In genomic region chr11:87748132-87749119, GRCm38 (mm10) we compare ENCODE assay signal across 8 mouse cellular contexts. TPM values are rescaled to one million over a fixed set of nuclear protein-coding genes. Genes with fewer than 3 reads are reported as not detected.
A peak's percentile ranks its signal among the peaks of the same experiment; 100 is the strongest.
DNase-seq lines count a peak whose midpoint lies in the region; ATAC-seq and TF ChIP-seq lines count a peak whose summit lies in the region.

No protein-coding gene starts in this region.

- H3K4me1 ChIP-seq in heart, embryonic 13.5 days: peaks cover 12% of the 10 kb centered on the region; the same call in 1 of the 2 replicates
- peaks cover 38% of the 10 kb centered on the region for H3K4me1 ChIP-seq in liver, embryonic 11.5 days (replicated peaks; ENCODE audit: control insufficient read depth, insufficient read depth, low read length)
- H3K4me1 ChIP-seq in small intestine, adult 2 months (ENCODE audit: control insufficient read depth, insufficient read depth, insufficient read length, low read length): peaks cover 2% of the 10 kb centered on the region; the same call in 1 of the 2 replicates
- no peaks in the 10 kb centered on the region for H3K4me1 ChIP-seq in midbrain, embryonic 16.5 days (ENCODE audit: control insufficient read depth, insufficient read depth, low read length)

- no peaks in the 10 kb centered on the region for H3K9me3 ChIP-seq in heart, embryonic 13.5 days
- H3K9me3 ChIP-seq in liver, embryonic 11.5 days (ENCODE audit: control insufficient read depth, low read length): no peaks in the 10 kb centered on the region
- no peaks in the 10 kb centered on the region for H3K9me3 ChIP-seq in midbrain, embryonic 16.5 days (replicated peaks; ENCODE audit: control insufficient read depth, low read length, poor library complexity, severe bottlenecking)

- H3K27ac ChIP-seq in heart, embryonic 13.5 days (replicated peaks): peak overlapping the region; percentile 59
- H3K27ac ChIP-seq in liver, embryonic 11.5 days (ENCODE audit: low read depth, low read length): peak overlapping the region; percentile 100
- peak overlapping the region; percentile 89 for H3K27ac ChIP-seq in small intestine, adult 2 months (ENCODE audit: insufficient read depth, low read depth, low read length)
- H3K27ac ChIP-seq in midbrain, embryonic 16.5 days (ENCODE audit: low read length): no peak overlapping the region

- peak; percentile 75 for DNase-seq in 3134 (ENCODE audit: extremely low read depth, insufficient read length, low spot score)
- DNase-seq in ES-CJ7 (ENCODE audit: low read depth, low spot score): peak; percentile 83
- no peak for DNase-seq in liver, embryonic 11.5 days (ENCODE audit: low spot score)
- no peak for DNase-seq in cerebellum, adult 18-20 months
- DNase-seq in right cerebral cortex, adult 2 months (ENCODE audit: low spot score in 2 of 2): no peak

- TF ChIP-seq POLR2A in small intestine, adult 2 months (IDR thresholded peaks at IDR 0.05; ENCODE audit: low read depth, low read length): peak; percentile 73

- H3K36me3 ChIP-seq in heart, embryonic 13.5 days: peaks cover 21% of the 10 kb centered on the region
- peaks cover 19% of the 10 kb centered on the region for H3K36me3 ChIP-seq in liver, embryonic 11.5 days (ENCODE audit: control insufficient read depth, insufficient read depth, low read length)
- H3K36me3 ChIP-seq in small intestine, adult 2 months (ENCODE audit: control insufficient read depth, insufficient read depth, low read length): peaks cover 10% of the 10 kb centered on the region
- H3K36me3 ChIP-seq in midbrain, embryonic 16.5 days (ENCODE audit: control insufficient read depth, insufficient read depth, low read length): peaks cover 10% of the 10 kb centered on the region

- peak overlapping the region; percentile 11; the same call in 1 of the 2 replicates for H3K4me3 ChIP-seq in heart, embryonic 13.5 days
- peak overlapping the region; percentile 31 for H3K4me3 ChIP-seq in liver, embryonic 11.5 days (ENCODE audit: low read depth, low read length)
- H3K4me3 ChIP-seq in small intestine, adult 2 months (ENCODE audit: low read depth, low read length): peak overlapping the region; percentile 44
- no peak overlapping the region for H3K4me3 ChIP-seq in midbrain, embryonic 16.5 days (ENCODE audit: low read depth, low read length)

- peak overlapping the region; percentile 37; the same call in 1 of the 2 replicates for H3K9ac ChIP-seq in heart, embryonic 13.5 days
- peak overlapping the region; percentile 66 for H3K9ac ChIP-seq in liver, embryonic 11.5 days (ENCODE audit: low read depth, low read length)
- H3K9ac ChIP-seq in midbrain, embryonic 16.5 days (ENCODE audit: low read depth, low read length): no peak overlapping the region

- H3K4me2 ChIP-seq in heart, embryonic 13.5 days: peak overlapping the region; percentile 55
- peak overlapping the region; percentile 82 for H3K4me2 ChIP-seq in liver, embryonic 11.5 days
- H3K4me2 ChIP-seq in midbrain, embryonic 16.5 days (ENCODE audit: low read length): no peak overlapping the region

- ATAC-seq in heart, embryonic 13.5 days (ENCODE audit: extremely low read depth, insufficient number of reproducible peaks, low FRiP score, low TSS enrichment): no peak
- ATAC-seq in liver, embryonic 11.5 days (replicated peaks; ENCODE audit: low FRiP score): peak; percentile 60
- ATAC-seq in midbrain, embryonic 16.5 days: no peak

- WGBS in heart, embryonic 13.5 days: 28% methylated on average over 19 of the region's 19 CpGs
- 20% methylated on average over 19 of the region's 19 CpGs for WGBS in liver, embryonic 11.5 days
- 20% methylated on average over 19 of the region's 19 CpGs for WGBS in small intestine, adult 2 months
- WGBS in midbrain, embryonic 16.5 days: 42% methylated on average over 19 of the region's 19 CpGs

- 0 out of 2 replicates have a peak, but pooled peaks have one; percentile 12 for TF ChIP-seq CTCF in small intestine, adult 2 months (IDR thresholded peaks at IDR 0.05; ENCODE audit: extremely low read depth, insufficient read length, insufficient replicate concordance, low read depth, low read length)

- peaks cover 29% of the 10 kb centered on the region; the same call in 1 of the 2 replicates for H3K27me3 ChIP-seq in heart, embryonic 13.5 days (replicated peaks)
- no peaks in the 10 kb centered on the region for H3K27me3 ChIP-seq in liver, embryonic 11.5 days (replicated peaks; ENCODE audit: control insufficient read depth, insufficient read depth, low read length)
- no peaks in the 10 kb centered on the region for H3K27me3 ChIP-seq in small intestine, adult 2 months (ENCODE audit: control insufficient read depth, insufficient read depth, low read length)
- no peaks in the 10 kb centered on the region for H3K27me3 ChIP-seq in midbrain, embryonic 16.5 days (ENCODE audit: control insufficient read depth, insufficient read depth, low read depth, low read length)

RNA-seq across cellular contexts. Expression of gene Supt4a, which starts 11.1 kb away (rescaled TPM):
- 104 and 115 TPM in 2 replicates for polyA plus RNA-seq in heart, embryonic 13.5 days (2015; fragmentation: Nextera tagmentation; extraction: Ambion mirVana)
- 233 and 240 TPM in 2 replicates for polyA plus RNA-seq in liver, embryonic 11.5 days (2014; fragmentation: Nextera tagmentation; extraction: Ambion mirVana)
- 21.5 and 43.3 TPM in 2 replicates for polyA plus RNA-seq in small intestine, adult 2 months (2012; rRNA removed)
- 127 TPM in 2 replicates for polyA plus RNA-seq in midbrain, embryonic 16.5 days (2015; fragmentation: Nextera tagmentation; extraction: Ambion mirVana)

RNA-seq across cellular contexts. Expression of gene Tspoap1, which starts 11.9 kb away (rescaled TPM):
- 0.47 and 0.51 TPM in 2 replicates for polyA plus RNA-seq in heart, embryonic 13.5 days (2015; fragmentation: Nextera tagmentation; extraction: Ambion mirVana)
- 7.7 and 9.3 TPM in 2 replicates for polyA plus RNA-seq in liver, embryonic 11.5 days (2014; fragmentation: Nextera tagmentation; extraction: Ambion mirVana)
- 0.89 and 1.3 TPM in 2 replicates for polyA plus RNA-seq in small intestine, adult 2 months (2012; rRNA removed)
- 62.6 and 68.5 TPM in 2 replicates for polyA plus RNA-seq in midbrain, embryonic 16.5 days (2015; fragmentation: Nextera tagmentation; extraction: Ambion mirVana)

RNA-seq across cellular contexts. Expression of gene Mpo, which starts 45.0 kb away (rescaled TPM):
- 2.1 and 8.2 TPM in 2 replicates for polyA plus RNA-seq in heart, embryonic 13.5 days (2015; fragmentation: Nextera tagmentation; extraction: Ambion mirVana)
- polyA plus RNA-seq in liver, embryonic 11.5 days (2014; fragmentation: Nextera tagmentation; extraction: Ambion mirVana): 190 and 206 TPM in 2 replicates
- 0.08 and 0.14 TPM in 2 replicates for polyA plus RNA-seq in small intestine, adult 2 months (2012; rRNA removed)
- polyA plus RNA-seq in midbrain, embryonic 16.5 days (2015; fragmentation: Nextera tagmentation; extraction: Ambion mirVana): 0.08 and 0.22 TPM in 2 replicates

Comparison
In these comparisons a context has a peak if more than half of its experiments do, and no peak if none do; other contexts are left out.
1. DNase-seq: peak in 3134 (single experiment) and ES-CJ7 (single experiment); none in liver, embryonic 11.5 days (single experiment), cerebellum, adult 18-20 months (0 of 2) and right cerebral cortex, adult 2 months (0 of 2).
2. RNA of gene Mpo, which starts 45.0 kb away (polyA plus RNA-seq): 190 to 206 TPM in liver, embryonic 11.5 days; 2.1 to 8.2 TPM in heart, embryonic 13.5 days, 0.08 to 0.14 TPM in small intestine, adult 2 months and 0.08 to 0.22 TPM in midbrain, embryonic 16.5 days; every median in the first group is over 10 times any median in the second.